Mouse (Mus musculus) bone marrow macrophage, adult 2 months (primary cell): ENCODE measurements around the gene Edrf1. TPM values are rescaled to one million over a fixed set of nuclear protein-coding genes. Genes with fewer than 3 reads are reported as not detected.

ENCODE experiments used
- H3K27ac ChIP-seq: 2 replicates; pipeline ENCODE4 v1.5.1; 2012; ENCODE audit warnings: low read depth, low read length; ENCODE audit not compliant: insufficient read depth
- H3K4me1 ChIP-seq: 2 replicates; pipeline ENCODE4 v1.6.1; 2012; ENCODE audit warnings: low read length; ENCODE audit not compliant: control insufficient read depth, insufficient read depth
- H3K4me3 ChIP-seq: 2 replicates; pipeline ENCODE4 v1.5.1; 2012; ENCODE audit warnings: mild to moderate bottlenecking, low read length, moderate library complexity; ENCODE audit not compliant: insufficient read depth
- CTCF ChIP-seq: IDR thresholded peaks from 2 replicates; pipeline ENCODE4 v1.5.1; 2012; ENCODE audit warnings: low read depth, mild to moderate bottlenecking, low read length, moderate library complexity
- POLR2A ChIP-seq: IDR thresholded peaks from 2 replicates; pipeline ENCODE4 v1.6.1; 2012; ENCODE audit warnings: mild to moderate bottlenecking, low read depth, low read length, borderline replicate concordance
- polyA plus RNA-seq: library from polyadenylated mRNA; stranded (reverse); fragments of >200 nt; gene quantifications from 2 replicates; pipeline ENCODE4 v1.2.4, GENCODE M21; 2012; ENCODE audit not compliant: missing spikeins, insufficient read depth, insufficient read length

Edrf1 gene
- polyA plus RNA-seq, 1 experiment = 8.3 TPM

DNA sequence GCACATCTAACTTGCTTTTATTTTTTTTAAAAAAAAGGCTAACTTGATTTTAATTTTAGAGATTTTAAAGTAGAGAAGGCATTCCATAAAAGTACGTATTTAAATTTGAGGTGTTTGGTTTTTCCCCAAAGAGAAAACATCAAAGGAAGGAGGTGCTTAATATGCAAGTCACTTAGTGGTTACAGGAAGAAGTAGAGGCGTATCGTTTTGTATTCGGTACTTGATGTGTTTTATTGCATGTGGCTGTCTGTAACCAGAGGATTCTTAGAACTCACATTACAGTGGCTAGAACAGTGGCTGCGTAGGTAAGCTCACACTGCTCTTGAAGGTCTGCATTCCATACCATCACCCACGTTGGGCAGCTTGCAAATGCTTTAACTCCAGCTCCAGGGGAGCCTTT, 8.4 kb downstream of the Edrf1 start:
- Histone ChIP-seq H3K4me3 (no peak overlapping the region), H3K27ac (no peak overlapping the region), H3K4me1 (no peaks in the 10 kb centered on the region)
- TF ChIP-seq CTCF (no peak), POLR2A (no peak)

DNA sequence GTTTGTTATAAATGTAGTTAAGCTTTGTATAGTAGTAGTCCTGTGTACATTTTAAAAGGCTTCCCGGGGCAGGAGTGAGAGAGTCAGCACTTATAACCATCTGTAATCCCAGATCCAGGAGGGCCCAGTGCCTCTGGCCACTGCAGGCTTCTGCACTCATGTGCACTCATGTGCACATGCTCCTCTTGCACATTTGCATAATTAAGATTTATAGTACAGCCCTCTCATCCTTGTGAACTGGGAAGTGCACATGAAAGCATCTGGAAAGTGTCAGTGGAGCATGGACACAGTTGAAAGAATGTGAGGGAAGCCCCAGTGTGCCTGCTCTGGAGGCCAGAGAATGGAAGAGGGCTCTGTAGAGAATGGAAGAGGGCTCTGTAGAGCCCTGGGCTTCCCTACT, 25.1 kb downstream of the Edrf1 start:
- Histone ChIP-seq H3K4me3 (no peak overlapping the region), H3K27ac (no peak overlapping the region), H3K4me1 (no peaks in the 10 kb centered on the region)
- TF ChIP-seq POLR2A (no peak), CTCF (no peak)

DNA sequence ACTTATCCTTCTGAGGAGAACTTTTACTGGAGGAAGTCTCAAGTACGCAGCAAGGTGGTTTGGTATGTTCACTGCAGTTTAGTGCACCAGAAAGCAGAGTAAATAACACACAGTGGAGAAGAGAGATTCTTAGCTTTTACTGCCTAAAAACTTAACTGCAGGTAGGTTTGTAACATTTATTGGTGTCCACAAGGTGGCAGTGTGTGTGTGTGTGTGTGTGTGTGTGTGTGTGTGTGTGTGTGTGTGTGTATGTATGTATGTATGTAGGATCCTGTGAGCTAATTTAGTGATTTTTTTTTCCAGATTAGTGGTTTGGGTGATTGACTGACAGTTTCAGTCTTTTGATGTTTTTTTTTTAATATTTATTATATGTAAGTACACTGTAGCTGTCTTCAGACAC, 31.7 kb downstream of the Edrf1 start:
- no peak for TF ChIP-seq POLR2A
- no peak for TF ChIP-seq CTCF
- no peak overlapping the region for H3K4me3 ChIP-seq

DNA sequence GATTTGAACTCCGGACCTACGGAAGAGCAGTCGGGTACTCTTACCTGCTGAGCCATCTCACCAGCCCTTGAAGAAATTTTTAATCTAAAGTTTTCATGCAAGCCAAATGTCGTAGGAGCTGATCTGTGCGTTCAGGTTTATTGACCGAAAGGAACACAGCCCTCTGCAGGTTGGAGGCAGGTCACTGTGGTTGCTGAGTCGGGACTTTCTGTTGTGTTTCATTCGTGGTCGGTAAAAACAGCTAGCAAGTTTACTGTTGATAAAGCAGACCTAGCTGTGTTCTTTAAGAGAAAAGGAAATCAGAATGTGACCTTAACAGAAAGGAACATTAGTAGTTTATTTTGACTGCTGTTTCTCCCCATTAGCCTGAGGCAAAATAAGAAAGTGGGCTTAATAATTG, 32.6 kb downstream of the Edrf1 start:
- TF ChIP-seq POLR2A = no peak
- no peak for TF ChIP-seq CTCF
- no peak overlapping the region for H3K27ac ChIP-seq
- no peaks in the 10 kb centered on the region for H3K4me1 ChIP-seq
- H3K4me3 ChIP-seq = no peak overlapping the region

More for the DNA sequence above, 31.7 kb downstream of the Edrf1 start:
- no peak overlapping the region for H3K27ac ChIP-seq
- H3K4me1 ChIP-seq = no peaks in the 10 kb centered on the region

DNA sequence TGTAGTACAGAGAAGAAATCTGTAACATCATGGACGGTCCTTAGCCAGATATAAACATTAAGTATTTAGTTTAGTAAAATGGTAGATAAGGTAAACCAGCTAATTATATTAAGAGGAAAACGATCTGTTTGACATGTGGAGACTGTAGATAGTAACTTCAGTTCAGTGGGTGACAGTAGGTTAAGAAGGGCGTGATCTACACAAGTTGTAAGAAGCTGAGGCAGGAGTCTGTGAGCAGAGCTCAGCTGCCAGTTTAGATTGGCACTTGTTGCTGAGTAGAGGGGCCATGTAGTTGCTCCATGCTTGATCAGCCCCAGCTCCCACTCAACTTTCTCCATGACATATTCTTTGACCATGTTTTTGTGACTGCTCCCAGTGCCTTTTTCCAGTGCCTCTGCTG, 33.5 kb downstream of the Edrf1 start:
- Histone ChIP-seq H3K4me1 (no peaks in the 10 kb centered on the region), H3K4me3 (no peak overlapping the region), H3K27ac (no peak overlapping the region)
- TF ChIP-seq POLR2A (no peak), CTCF (no peak)

DNA sequence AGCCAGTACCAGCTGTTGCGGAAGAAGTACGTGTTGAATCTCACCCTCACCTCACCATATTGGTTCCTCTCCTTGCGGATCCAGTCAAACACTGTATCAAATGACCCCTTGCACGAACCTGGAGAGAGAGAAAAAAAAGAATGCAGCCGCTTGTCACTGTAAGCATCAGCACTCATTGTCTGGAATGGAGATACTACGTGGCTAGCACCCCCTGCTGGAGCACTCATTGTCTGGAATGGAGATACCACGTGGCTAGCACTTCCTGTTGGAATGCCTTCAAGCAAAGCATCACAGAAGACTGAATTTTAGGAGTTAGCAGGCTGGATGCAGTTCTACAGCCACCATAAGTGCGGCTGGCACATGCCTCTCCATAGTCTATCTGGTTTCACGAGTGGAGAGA, 38.7 kb downstream of the Edrf1 start:
- Histone ChIP-seq H3K27ac (no peak overlapping the region), H3K4me1 (no peaks in the 10 kb centered on the region), H3K4me3 (no peak overlapping the region)
- TF ChIP-seq POLR2A = no peak
- no peak; the same call in 1 of the 2 replicates for TF ChIP-seq CTCF

DNA sequence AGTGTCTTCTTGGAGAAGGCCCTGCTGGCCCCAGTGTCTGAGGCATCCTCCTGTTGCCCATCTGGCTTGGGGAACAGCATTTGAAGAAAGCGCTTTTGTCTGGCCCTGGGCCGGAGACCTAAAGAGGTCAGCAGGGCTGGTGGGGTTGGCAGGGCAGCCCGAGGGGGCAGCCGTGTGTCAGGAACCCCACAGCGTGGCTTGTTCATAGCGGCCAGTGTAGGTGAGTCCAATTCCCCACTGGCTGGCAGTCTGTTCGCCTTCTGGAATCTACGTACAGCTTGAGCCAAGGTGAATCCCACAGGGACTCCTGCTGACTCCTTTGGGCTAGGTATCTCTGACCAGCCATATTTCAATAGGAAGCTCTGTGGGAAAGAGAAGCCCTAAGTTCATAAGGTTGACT, 41.4 kb downstream of the Edrf1 start:
- Histone ChIP-seq H3K4me1 (no peaks in the 10 kb centered on the region; the same call in 1 of the 2 replicates), H3K27ac (no peak overlapping the region)
- TF ChIP-seq CTCF = no peak
- no peak for TF ChIP-seq POLR2A

DNA sequence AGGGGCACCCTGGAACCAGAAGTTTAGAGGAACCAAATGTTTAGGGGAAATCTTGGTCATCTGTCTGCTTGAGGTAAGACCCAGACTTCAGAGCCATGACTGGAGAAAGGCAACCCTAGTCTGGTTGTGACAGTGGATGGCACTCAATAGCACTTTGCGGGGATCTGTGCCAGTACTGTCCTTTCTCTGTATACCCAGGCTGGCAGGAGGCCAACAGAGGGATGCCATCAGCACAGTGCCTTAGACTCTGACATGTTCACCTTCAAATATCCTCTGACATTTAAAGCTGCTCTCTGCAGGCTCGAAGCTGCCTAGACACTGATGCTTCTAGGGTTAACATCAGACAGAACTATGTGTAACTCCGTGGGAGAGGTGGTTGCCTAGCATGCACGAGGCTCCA, 42.1 kb downstream of the Edrf1 start:
- TF ChIP-seq CTCF (no peak), POLR2A (no peak)
- Histone ChIP-seq H3K27ac (no peak overlapping the region), H3K4me3 (no peak overlapping the region), H3K4me1 (no peaks in the 10 kb centered on the region; the same call in 1 of the 2 replicates)

More for the DNA sequence above, 41.4 kb downstream of the Edrf1 start:
- no peak overlapping the region for H3K4me3 ChIP-seq

DNA sequence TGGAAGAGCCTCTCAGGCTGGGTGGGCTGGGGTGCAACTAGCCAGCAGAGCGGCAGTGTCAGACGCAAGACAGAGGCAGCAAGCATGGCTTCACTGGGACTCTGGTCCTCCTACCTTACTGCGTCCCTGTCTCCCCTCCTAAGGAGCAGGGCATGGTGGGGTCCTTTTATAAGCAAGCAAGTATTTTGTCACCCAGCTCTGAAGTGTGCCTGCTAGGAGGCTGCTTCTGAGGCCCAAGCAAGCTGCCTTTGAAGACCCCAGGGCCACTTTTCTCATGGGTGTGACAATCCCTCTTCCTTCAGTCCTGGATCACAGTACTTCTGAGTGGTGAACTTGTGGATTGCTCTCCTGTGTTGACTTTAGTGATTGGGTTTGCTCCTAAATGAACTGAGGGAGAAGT, 42.6 kb downstream of the Edrf1 start, which contains the start of gene Mmp21:
Gene Mmp21 (minus strand): TSS at position 101 of the 400 bp plus-strand sequence.
- Histone ChIP-seq H3K4me3 (no peak within 1 kb of the TSS), H3K27ac (no peak within 1 kb of the TSS), H3K4me1 (no peaks in the 10 kb centered on the region; the same call in 1 of the 2 replicates)
- no peak for TF ChIP-seq POLR2A
- no peak for TF ChIP-seq CTCF

DNA sequence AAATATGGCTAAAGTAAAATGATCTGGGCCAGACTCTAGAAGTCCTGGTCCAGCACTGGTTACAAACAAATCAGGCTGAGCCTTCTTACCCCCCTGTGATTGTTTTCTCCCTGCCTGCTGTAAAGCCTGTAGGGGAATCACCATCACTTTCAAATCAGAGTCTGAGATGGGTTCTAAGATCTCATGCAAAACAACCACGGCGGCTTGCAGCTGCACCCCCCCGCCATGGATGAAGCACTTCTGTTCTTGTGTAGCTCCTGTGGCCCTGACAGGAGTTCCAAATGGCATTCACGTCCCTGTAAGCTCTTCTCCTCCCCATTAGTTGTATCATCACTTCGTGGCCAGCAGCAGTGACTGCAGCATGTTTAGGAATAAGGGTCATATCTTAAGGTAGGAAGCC, 46.3 kb downstream of the Edrf1 start:
- TF ChIP-seq POLR2A = no peak
- TF ChIP-seq CTCF = no peak
- Histone ChIP-seq H3K27ac (no peak overlapping the region), H3K4me3 (no peak overlapping the region), H3K4me1 (no peaks in the 10 kb centered on the region; the same call in 1 of the 2 replicates)

DNA sequence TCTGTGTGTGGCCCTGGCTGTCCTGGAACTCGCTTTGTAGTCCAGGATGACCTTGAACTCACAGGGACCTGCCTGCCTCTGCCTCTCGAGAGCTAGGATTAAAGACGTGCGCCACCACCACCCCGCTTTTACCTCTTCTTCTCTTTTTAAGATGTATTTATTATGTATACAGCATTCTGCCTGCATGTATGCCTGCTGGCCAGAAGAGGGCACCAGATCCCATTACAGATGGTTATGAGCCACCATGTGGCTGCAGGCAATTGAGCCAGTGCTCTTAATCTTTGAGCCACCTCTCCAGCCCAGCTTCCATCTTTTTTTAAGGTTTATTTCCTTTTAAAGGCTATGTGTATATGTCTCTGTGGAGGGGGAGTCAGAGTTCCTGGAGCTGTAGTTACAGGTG, 46.8 kb downstream of the Edrf1 start:
- Histone ChIP-seq H3K4me1 (no peaks in the 10 kb centered on the region; the same call in 1 of the 2 replicates), H3K27ac (no peak overlapping the region), H3K4me3 (no peak overlapping the region)
- no peak for TF ChIP-seq POLR2A
- no peak; the same call in 1 of the 2 replicates for TF ChIP-seq CTCF
